Mouse (Mus musculus) cerebellum, adult 2 months (tissue): ENCODE measurements at regions not wholly inside any gene's neighbourhood (a gene's known extent, or its start where the extent isn't known, plus 50 kb on each side); places are given as distances from the start of the nearest gene placed in this dataset.

Experiments used
- CTCF ChIP-seq: fragments of 200-500 bp; IDR thresholded peaks from 2 replicates; pipeline ENCODE4 v1.5.1; 2011; ENCODE audit warnings: low read depth, mild to moderate bottlenecking, control low read depth, low read length, moderate library complexity, borderline replicate concordance; ENCODE audit not compliant: insufficient read depth
- POLR2A ChIP-seq: fragments of 200-500 bp; IDR thresholded peaks from 2 replicates; pipeline ENCODE4 v1.6.1; 2011; ENCODE audit warnings: low read length, control low read depth, borderline replicate concordance; ENCODE audit not compliant: insufficient read depth

- TF ChIP-seq CTCF (no peak), POLR2A (no peak)
These were observed 83.8 kb upstream of the Bmp2k start for GRCm38 (mm10) chr5:96913711-96914110.
